Mouse (Mus musculus): Measurements from ENCODE around the gene Cmtm1.
"Not testable (repeated sequence)": the region's sequence is repeated elsewhere in the genome, so short reads cannot be mapped to it uniquely, and the experiment has no call there.

The Cmtm1 gene

GRCm38 (mm10) chr8:104321267-104321666 lies 11.3 kb upstream of the Cmtm1 start, which contains the start of gene Gm11020:
Gene Gm11020, plus strand, starts transcription at chr8:104321567.
- not testable (repeated sequence) for DNase-seq (ENCODE audit: low spot score)

GRCm38 (mm10) chr8:104313311-104313710 lies 3.4 kb upstream of the Cmtm1 start:
- DNase-seq (ENCODE audit: low spot score): peak; percentile 22

- not testable (repeated sequence) for DNase-seq (ENCODE audit: low spot score)
Measured at GRCm38 (mm10) chr8:104312023-104312422, 2.1 kb upstream of the Cmtm1 start.

DNA sequence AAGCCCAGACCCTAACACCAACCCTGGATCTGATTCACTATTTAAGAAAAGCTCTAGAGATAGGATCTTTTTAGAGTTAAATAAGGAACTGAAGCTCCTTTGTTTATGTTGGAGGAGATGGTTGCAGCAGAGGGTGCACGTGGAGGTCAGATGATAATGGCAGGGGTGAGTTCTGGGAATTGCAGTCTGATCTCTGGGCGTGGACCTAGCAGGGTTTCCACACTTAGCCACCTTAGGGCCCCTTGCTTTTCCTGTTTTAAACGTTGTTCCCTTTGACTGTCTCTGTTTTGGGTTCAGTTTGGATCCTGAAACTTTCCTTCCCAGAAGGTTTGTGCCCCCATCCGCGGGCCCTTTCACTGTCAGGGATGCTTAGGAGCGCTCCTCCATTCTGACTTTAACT lies 1.6 kb downstream of the Cmtm1 start:
- not testable (repeated sequence) for DNase-seq (ENCODE audit: low spot score)

DNA sequence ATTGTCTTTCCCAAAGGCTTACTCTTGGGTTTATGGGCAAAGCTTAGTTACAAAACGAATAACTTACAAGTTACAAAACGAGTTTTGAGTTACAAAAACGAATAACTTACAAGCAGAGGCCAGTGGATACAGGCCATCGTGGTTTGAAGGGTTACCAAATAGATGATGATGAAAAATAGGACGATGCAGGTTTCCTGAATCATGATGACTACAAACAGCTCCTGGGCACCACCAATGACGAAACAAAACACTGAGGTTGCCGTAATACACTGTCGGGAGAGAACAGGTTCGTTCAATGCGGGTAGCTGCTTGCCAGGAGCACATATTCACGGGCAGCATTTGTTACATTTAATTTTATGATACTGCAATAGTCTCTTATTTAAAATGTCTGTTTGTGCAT lies 5.0 kb downstream of the Cmtm1 start:
- no peak for DNase-seq (ENCODE audit: low spot score)

DNA sequence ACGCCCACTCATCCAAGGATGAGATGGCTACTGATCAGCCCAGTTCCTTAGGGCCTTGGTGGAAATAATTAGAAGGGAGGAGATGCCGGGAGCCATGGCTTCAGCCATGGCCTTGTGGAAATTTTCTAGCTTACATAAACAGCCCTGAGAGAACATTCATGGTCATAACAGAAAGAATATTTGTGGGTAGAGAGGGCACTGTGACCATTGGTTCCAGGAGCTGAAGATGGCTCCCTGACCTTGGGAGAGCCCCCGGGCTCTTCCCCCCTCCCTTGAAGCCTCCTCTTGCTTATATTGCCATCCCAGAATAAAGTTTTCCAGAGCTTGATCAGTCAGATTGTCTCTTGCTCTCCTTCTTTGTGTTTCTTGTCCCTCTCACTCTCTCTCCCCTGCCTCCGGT lies 7.4 kb downstream of the Cmtm1 start:
- not testable (repeated sequence) for DNase-seq (ENCODE audit: low spot score)

GRCm38 (mm10) chr8:104301577-104301976 lies 8.4 kb downstream of the Cmtm1 start:
- DNase-seq (ENCODE audit: low spot score): not testable (repeated sequence)

DNA sequence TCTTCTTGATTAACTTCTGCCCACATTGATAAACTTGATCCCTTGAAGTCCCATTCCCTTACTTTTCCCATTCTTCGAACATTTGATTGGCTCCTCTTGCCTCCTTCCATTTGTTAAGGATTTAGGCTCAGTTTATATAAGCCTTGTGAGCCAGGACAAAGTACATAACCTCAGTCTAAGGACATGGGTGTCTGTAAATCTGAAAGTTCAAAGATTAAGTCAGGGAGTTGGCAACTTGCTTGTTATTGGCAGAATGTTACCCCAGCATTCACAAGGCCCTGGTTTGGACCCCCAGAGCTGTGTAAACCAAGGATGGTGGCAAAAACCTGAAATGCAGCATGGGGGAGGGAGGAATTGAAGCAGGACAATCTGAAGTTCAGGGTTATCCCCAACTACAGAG lies 15.5 kb downstream of the Cmtm1 start:
- DNase-seq (ENCODE audit: low spot score): no peak

- DNase-seq (ENCODE audit: low spot score): not testable (repeated sequence)
Measured at GRCm38 (mm10) chr8:104293081-104293480, 16.9 kb downstream of the Cmtm1 start, which contains the start of gene Cmtm2a. Gene Cmtm2a, minus strand, starts transcription at chr8:104293181.

DNA sequence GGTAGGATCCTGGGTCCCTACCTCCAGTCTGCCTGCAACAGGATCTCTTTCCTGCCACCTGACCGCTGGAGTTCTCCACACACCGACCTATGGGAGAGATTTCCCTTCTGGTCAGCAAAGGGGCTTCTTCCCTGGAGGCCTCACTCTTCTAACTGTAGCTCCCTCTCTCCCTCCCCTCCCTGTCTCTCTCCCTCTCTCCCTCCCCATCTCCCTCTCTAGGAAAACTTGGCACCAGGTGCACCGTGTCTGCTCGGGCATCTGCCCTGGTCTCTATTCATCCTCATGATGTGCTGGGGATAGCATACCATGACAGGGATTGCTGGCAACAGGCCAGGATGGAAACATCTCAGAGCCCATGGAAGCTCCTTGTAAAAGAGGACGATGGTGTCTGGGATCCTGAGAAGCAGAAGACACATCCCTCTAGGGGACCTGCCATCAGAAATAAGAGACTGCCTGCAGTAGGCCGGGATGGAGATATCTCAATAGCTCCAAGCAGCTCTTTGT lies 41.0 kb downstream of the Cmtm1 start:
- no peak for DNase-seq (ENCODE audit: low spot score)

GRCm38 (mm10) chr8:104268368-104268767 lies 41.6 kb downstream of the Cmtm1 start:
- no peak for DNase-seq (ENCODE audit: low spot score)

DNA sequence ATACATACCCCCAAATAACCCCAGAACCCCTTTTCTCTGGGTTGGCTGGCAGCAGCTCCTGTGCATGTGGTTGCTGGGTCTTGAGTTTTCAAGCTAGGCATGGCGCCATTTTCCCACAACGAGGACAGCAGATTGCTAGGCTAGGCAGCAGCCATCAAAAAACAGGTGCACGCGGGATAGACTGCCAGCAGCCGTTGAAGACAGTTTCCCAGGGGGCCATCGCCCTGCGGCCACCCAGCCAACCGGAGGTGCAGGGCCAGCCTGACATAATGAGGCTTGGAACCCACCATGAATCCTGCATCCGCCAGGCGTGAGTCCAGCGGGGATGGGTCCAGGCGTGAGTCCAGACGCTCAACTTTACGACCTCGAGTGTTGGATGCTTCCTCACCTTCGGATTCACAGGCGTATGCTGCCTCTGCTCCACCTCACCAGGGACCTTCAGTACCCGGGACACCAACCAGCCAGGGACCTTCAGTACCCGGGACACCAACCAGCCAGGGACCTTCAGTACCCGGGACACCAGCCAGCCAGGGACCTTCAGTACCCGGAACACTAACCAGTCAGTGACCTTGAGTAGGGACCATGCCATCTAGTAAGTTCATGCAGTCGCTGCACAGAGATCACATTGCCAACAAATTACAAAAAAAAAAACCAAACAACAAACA lies 45.5 kb downstream of the Cmtm1 start:
- not testable (repeated sequence) for DNase-seq (ENCODE audit: low spot score)

GRCm38 (mm10) chr8:104261802-104262201 lies 48.1 kb downstream of the Cmtm1 start:
- DNase-seq (ENCODE audit: low spot score): not testable (repeated sequence)

DNA sequence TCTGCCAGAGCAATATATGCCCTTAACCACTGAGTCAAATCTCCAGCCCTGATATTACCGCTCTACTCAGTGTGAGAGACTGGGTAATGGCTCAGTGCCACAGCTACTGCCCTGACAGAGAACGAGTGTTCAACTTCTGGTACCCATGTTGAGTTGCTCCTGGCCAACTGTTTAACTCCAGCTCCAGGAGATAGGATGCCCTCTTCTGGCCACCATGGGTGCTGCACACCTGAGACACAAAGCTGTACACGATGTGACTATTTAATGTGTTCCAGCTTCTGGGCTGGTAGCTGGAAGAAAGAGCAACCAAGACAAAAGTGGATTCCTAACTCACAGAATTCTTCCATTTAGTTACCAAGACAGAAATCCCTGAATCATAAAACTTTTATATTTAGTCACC lies 56.9 kb downstream of the Cmtm1 start:
- DNase-seq (ENCODE audit: low spot score): no peak

DNA sequence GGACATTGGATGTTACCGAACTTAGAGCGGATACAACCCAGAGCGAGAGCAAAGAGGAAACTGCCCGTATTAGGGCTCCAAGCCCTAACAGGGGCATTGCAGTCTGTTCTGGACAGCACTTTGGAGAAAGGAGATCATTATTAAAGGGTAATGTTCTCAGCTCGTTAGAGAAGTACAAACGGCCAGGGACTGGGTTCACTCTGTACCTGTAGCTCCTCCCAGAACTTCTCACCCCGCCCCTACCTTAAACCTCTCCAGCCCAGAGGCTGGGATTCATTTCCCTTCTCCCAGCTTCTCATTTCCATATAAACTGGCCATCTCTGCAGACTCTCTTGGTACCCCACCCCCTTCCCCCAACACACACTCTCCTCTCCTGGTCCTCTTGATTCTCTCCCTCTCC lies 58.5 kb downstream of the Cmtm1 start:
- no peak for DNase-seq (ENCODE audit: low spot score)

DNA sequence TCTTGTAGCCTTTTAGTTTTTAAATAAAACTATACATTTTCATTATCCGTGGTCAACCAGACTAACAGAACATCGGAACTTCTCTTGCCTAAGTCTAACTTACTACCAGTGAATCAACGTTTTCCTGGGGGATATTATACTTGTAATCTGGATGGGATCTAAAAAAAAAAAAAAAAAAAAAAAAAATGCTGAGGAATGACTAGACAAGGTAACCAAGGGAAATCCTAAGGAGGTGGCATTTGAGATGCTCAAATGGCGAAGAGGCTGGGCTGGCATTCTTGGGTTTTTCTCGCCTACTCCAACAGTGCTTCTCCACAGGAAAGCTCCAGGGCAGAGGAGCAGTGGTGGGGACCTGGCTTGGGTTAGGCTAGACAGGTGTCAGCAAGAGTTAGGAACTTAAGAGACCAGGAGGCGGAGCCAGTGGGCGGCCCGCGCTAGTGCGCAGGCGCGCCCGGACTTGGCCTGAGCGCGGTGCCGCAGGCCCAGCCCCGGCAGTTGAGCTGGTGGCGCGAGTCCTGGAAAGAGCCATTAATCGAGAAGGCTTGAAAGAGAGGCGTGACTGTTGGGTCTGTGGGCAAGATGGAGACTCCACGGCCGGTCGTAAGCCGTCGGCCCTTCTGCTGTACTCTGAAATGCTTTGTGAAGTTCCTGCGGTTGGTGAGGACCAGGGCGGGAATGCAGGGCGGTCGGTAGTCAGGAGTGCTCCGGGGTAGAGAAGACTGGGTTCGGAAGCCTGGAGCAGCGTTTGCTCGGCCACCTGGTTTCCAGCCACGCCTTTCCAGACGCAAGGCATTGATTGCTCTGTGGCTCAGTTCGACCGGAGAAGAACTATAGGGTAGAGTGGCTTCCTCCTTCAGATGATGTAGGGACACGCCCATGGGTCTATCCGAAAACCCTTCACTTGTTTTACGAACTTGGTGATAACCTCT lies 59.2 kb downstream of the Cmtm1 start, which contains the start of gene Cklf:
Gene Cklf, plus strand, starts transcription at position 423 of the 929 bp plus-strand sequence.
- DNase-seq (ENCODE audit: low spot score): peak; percentile 93

DNA sequence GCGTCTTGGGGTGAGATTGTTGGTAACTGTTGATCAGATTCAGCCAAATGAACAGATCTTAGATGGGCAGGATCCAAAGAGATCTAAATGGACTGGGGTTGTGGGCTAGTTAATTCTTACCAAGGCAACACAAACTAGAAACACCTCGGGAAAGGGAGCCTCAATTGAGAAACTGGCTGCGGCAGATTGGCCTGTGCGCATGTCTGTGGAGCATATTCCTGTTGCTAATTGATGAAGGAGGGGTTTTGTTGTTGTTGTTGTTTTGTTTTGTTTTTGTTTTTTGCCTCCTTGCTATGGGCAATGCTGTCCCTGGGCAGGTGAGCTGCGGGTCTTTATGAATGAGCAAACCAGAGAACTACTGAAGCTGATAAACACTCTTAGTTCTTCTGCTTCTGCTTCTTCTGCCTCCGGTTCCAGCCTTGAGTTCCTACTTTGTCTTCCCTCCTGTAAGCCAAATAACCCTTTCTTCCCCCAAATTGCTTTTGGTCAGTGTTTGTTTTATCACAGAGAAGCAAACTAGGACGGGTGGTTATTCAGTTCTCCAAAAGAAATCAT lies 60.4 kb downstream of the Cmtm1 start:
- no peak for DNase-seq (ENCODE audit: low spot score)

DNA sequence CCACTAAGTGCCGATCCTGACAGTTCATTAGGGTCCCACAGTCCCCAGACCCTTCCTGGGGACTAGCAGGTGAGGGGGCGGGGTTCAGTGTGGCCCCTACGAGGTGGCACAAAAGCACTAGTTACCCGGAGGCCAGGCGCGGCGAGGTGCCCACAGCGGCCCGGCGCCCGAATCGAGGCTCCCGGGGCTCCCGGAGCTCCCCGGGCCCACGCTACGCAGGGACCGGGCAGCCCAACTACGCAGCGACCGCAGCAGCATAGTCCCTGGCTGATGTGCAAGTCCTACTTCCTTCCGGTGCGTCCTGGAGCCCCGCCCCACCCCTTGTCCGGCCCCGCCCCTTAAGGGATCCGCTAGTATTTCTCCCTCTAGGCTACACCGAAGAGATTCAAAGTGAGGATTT lies 61.7 kb downstream of the Cmtm1 start, which contains the start of gene Tk2:
Gene Tk2, minus strand, starts transcription at position 283 of the 400 bp plus-strand sequence.
- DNase-seq (ENCODE audit: low spot score): peak; percentile 90

GRCm38 (mm10) chr8:104247908-104248275 lies 62.1 kb downstream of the Cmtm1 start:
- DNase-seq (ENCODE audit: low spot score): peak; percentile 24

DNA sequence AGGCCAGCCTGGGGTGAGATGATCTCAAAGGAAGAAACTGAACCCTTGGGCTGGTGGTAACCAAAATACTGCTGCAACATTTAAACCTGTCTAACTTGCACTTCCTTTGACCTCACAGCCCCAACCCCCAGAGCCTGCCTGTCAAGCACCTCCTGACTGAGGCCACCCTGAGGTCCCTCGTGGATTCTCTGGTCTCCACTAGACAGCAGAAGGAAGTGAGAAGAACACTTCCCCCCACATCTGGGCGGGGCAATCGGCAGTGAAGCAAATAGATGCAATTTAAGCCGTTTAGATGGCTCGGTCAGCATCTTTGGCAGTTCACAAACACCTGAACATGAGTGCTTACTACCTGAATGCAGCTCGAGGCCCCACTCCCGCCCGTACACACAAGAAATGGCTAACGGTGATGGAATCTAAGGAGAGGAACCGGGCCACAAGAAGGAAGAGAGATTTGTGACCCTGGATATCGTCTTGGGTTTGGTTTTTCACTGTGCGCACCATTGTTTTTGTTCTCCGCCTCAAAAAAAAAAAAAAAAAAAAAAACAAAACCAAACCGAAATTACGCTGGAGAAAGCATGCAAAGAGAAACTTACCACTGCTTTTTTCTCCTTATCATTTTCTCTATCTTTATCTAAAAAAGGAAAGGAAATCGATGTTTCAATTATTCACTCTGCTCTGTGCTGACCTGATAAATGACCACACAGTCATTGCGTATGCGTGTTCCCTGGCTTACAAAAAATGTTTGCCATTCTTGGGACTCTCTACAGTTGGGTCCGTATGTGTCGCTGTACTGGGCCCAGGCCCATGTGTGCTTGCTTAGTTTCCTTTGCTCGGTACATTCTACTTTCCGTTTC lies 62.7 kb downstream of the Cmtm1 start:
- no peak for DNase-seq (ENCODE audit: low spot score)

DNA sequence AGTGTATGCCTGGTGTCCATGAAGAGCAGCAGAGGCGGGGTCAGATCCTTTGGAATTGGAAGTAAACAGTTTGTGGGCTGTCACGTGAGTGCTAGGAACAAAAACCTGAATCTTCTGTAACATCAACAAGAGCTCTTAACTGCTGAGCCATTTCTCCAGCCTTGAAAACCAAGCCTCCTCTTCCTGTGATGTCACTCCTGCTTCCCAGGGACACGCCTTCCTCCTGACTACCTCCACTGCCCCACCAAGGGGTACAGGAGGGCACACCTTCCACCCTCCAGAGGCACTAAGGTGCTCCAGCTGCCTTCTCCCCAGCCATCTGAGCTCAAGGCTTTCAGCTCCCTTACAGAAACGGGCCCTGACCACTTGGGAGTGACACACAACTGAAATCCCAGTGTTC lies 63.3 kb downstream of the Cmtm1 start:
- DNase-seq (ENCODE audit: low spot score): no peak

All from adipocyte (in vitro differentiated cells).